Mouse (Mus musculus) thymus, adult 2 months (tissue): ENCODE results near the gene Nub1. TPM values are rescaled to one million over a fixed set of nuclear protein-coding genes. Genes with fewer than 3 reads are reported as not detected.

Source experiments
- DNase-seq: peaks from one replicate; pipeline ENCODE4 v3.0.0; 2021
- H3K27ac ChIP-seq: fragments of 200-500 bp; 2 replicates; pipeline ENCODE4 v1.5.1; 2012; ENCODE audit warnings: low read length, control low read depth; ENCODE audit not compliant: control insufficient read depth, insufficient read depth
- H3K27me3 ChIP-seq: fragments of 200-500 bp; 2 replicates; pipeline ENCODE4 v1.6.1; 2012; ENCODE audit warnings: mild to moderate bottlenecking, low read length, moderate library complexity, mixed read lengths; ENCODE audit not compliant: control insufficient read depth, insufficient read depth
- H3K36me3 ChIP-seq: fragments of 200-500 bp; 2 replicates; pipeline ENCODE4 v1.6.1; 2012; ENCODE audit warnings: mild to moderate bottlenecking, low read length, moderate library complexity; ENCODE audit not compliant: control insufficient read depth, insufficient read depth
- H3K4me1 ChIP-seq: fragments of 200-500 bp; replicated peaks from 2 replicates; pipeline ENCODE4 v1.6.1; 2012; ENCODE audit warnings: low read length; ENCODE audit not compliant: control insufficient read depth, insufficient read depth
- H3K4me3 ChIP-seq: fragments of 200-500 bp; 2 replicates; pipeline ENCODE4 v1.5.1; 2012; ENCODE audit warnings: mild to moderate bottlenecking, low read length, control low read depth, moderate library complexity; ENCODE audit not compliant: control insufficient read depth, insufficient read depth
- CTCF ChIP-seq: fragments of 200-500 bp; IDR thresholded peaks from 2 replicates; pipeline ENCODE4 v1.5.1; 2012; ENCODE audit warnings: mild to moderate bottlenecking, control low read depth, low read length, moderate library complexity, borderline replicate concordance; ENCODE audit not compliant: control insufficient read depth, poor library complexity, insufficient read depth; ENCODE audit errors: extremely low read depth
- POLR2A ChIP-seq: fragments of 200-500 bp; IDR thresholded peaks from 2 replicates; pipeline ENCODE4 v1.6.1; 2012; ENCODE audit warnings: mild to moderate bottlenecking, low read length, control low read depth, moderate library complexity; ENCODE audit not compliant: control insufficient read depth, poor library complexity, insufficient read depth; ENCODE audit errors: extremely low read depth
- WGBS: fragments of 180-500 bp; shearing (Covaris S2); methylation state at CpG from one replicate; pipeline ENCODE4 v1.1.7; 2018; 5-methylcytosine and 5-hydroxymethylcytosine counted together
- polyA plus RNA-seq: library from polyadenylated mRNA; depleted of rRNA; stranded (reverse); fragments of >200 nt; gene quantifications from 2 replicates; pipeline ENCODE4 v1.2.3, GENCODE M21; 2012

The Nub1 gene
- polyA plus RNA-seq, 1 experiment, result 75.4 TPM

DNA sequence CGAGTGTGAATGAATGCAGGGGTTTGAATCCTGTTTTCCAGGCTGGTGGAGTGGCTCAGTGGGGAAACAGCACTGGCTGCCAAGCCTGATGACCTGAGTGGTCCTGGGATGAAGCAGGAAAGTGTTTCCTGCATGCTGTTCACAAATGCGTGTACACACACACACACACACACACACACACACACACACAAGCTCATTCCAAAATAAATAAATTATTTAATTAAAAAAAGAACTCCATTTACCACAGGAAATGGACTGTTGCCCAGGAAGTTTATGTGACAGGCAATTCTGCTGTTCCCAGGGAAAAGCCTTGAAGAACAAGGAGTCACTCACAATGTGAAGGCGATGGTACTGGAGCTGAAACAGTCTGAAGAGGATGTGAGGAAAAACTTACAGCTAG is 11.4 kb downstream of the Nub1 start:
- Histone ChIP-seq H3K4me3 (no peak overlapping the region), H3K27me3 (no peaks in the 10 kb centered on the region), H3K27ac (no peak overlapping the region), H3K36me3 (peaks cover 96% of the 10 kb centered on the region), H3K4me1 (no peaks in the 10 kb centered on the region)
- TF ChIP-seq POLR2A (no peak), CTCF (no peak)
- no peak for DNase-seq
- 95% methylated on average over 3 of the region's 3 CpGs for WGBS

DNA sequence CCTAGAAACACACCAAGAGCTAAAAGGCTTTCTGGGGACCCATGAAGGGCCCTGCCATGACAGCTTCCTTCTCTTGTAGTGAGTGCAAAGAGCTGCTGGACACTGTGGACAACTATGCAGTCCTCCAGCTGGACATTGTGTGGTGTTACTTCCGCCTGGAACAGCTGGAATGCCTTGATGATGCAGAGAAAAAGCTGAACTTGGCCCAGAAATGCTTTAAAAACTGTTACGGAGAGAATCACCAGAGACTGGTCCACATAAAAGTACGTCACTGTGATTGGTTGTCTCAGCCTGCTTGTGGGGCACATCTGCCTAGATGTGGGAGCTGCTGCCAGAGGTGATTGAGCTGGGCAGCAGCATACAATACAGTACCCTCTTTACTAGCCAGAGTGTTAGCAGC is 15.9 kb downstream of the Nub1 start:
- H3K4me1 ChIP-seq, result no peaks in the 10 kb centered on the region
- H3K27ac ChIP-seq, result no peak overlapping the region
- H3K4me3 ChIP-seq, result no peak overlapping the region
- WGBS, result 95% methylated on average over 3 of the region's 3 CpGs
- H3K36me3 ChIP-seq, result peaks cover 92% of the 10 kb centered on the region
- no peaks in the 10 kb centered on the region for H3K27me3 ChIP-seq
- no peak for TF ChIP-seq POLR2A
- no peak for TF ChIP-seq CTCF
- no peak for DNase-seq

DNA sequence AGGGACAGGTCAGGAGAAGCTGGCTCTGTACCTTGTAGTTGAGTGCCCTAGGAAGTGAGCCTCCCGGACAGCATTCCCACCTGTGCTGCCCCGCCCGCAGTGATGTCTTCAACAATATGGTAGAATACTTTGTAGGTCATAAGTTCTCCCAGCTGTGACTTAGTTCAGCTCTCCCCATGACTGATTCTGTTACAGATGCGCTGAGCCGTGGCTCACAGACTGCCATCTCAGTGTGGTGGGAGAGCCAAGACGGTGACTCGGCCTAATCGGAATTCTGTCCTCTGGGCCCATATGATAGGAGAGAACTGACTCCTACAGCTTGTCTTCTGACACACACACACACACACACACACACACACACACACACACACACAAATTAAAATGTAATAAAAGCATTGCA is 19.3 kb downstream of the Nub1 start:
- WGBS, result 97% methylated on average over 8 of the region's 8 CpGs
- no peak for TF ChIP-seq POLR2A
- no peak for TF ChIP-seq CTCF
- H3K4me1 ChIP-seq, result no peaks in the 10 kb centered on the region
- H3K4me3 ChIP-seq, result no peak overlapping the region
- no peak overlapping the region for H3K27ac ChIP-seq
- H3K36me3 ChIP-seq, result peaks cover 93% of the 10 kb centered on the region
- H3K27me3 ChIP-seq, result no peaks in the 10 kb centered on the region
- DNase-seq, result no peak

DNA sequence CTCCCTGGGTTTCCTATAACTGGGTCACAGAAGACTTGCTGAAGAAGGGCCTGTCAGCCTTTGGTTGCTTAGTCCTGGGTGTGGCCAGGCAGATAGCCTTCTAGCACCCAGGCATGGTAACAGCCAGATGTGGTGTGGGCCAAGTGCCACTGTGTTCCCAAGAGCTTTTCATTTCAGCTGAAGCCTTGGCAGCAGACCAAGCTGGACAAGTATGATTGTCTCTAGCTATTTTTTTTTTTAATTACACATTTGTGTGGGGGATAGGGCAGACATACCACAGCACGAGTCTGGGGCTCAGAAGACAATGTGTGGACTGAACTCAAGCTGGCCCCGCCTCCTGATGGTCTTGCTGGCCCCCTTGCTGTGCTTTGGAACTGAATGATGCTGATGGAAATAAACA is 24.6 kb downstream of the Nub1 start:
- H3K4me1 ChIP-seq, result no peaks in the 10 kb centered on the region
- DNase-seq, result no peak
- peaks cover 66% of the 10 kb centered on the region for H3K36me3 ChIP-seq
- 94% methylated on average over 2 of the region's 2 CpGs for WGBS
- H3K27ac ChIP-seq, result no peak overlapping the region
- no peak overlapping the region for H3K4me3 ChIP-seq
- no peaks in the 10 kb centered on the region for H3K27me3 ChIP-seq
- TF ChIP-seq POLR2A (no peak), CTCF (no peak)

- no peaks in the 10 kb centered on the region for H3K27me3 ChIP-seq
- H3K4me1 ChIP-seq, result no peaks in the 10 kb centered on the region
- WGBS, result 96% methylated on average over 6 of the region's 6 CpGs
- H3K36me3 ChIP-seq, result peaks cover 50% of the 10 kb centered on the region
- H3K27ac ChIP-seq, result no peak overlapping the region
- H3K4me3 ChIP-seq, result no peak overlapping the region
- TF ChIP-seq CTCF (no peak), POLR2A (no peak)
- DNase-seq, result no peak
Observed at GRCm38 (mm10) chr5:24711615-24712014, 26.3 kb downstream of the Nub1 start.

GRCm38 (mm10) chr5:24713199-24713598 is 27.9 kb downstream of the Nub1 start:
- DNase-seq, result no peak
- WGBS, result 82% methylated on average over 2 of the region's 2 CpGs

DNA sequence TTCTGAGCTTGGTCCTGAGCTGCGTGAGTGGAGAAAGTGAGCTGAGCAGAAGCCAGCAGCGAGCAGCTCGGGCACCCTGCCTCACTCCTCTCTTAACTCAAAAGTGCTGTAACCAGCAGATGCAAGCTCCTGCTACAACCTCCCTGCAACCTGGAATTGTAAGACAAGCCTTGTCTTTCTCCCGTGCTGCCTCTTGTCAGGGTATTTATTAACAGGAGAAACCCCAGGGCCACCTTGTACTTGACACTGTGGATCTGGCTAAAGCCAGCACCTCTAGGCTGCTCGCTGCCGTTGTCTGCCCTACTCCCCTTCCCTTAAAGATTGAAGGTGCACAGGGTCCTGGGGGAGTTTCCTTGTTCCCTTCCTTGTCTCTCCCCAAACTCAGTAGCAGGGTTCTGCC is 28.7 kb downstream of the Nub1 start:
- 93% methylated on average over 6 of the region's 6 CpGs for WGBS
- H3K4me1 ChIP-seq, result no peaks in the 10 kb centered on the region
- no peaks in the 10 kb centered on the region for H3K27me3 ChIP-seq
- H3K4me3 ChIP-seq, result no peak overlapping the region
- TF ChIP-seq CTCF, result no peak
- TF ChIP-seq POLR2A, result no peak
- no peak overlapping the region for H3K27ac ChIP-seq
- no peak for DNase-seq
- H3K36me3 ChIP-seq, result peaks cover 29% of the 10 kb centered on the region

More at GRCm38 (mm10) chr5:24713199-24713598, 27.9 kb downstream of the Nub1 start:
- peaks cover 37% of the 10 kb centered on the region for H3K36me3 ChIP-seq
- H3K4me1 ChIP-seq, result no peaks in the 10 kb centered on the region
- H3K27me3 ChIP-seq, result no peaks in the 10 kb centered on the region
- no peak overlapping the region for H3K27ac ChIP-seq
- no peak for TF ChIP-seq POLR2A
- no peak for TF ChIP-seq CTCF
- H3K4me3 ChIP-seq, result no peak overlapping the region
